ENCODE assay signal across 23 mouse cellular contexts in the genomic region with DNA sequence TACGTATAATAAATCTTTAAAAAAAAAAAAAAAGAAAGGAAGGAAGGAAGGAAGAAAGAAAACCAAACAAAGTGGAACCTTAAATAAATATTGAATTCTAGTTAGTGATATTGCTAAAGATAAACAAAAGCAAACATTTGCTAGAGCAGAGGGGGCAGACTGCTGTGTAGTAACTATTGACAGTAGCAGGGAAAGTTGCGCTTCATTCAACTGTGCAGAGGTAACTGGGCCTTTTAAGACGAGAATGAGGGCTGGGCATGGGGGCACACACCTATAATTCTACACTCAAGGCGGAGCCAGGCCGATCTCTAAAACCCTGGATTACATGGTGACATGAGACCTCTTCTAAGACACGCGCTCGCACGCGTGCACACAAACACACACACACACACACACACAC. TPM values are rescaled to one million over a fixed set of nuclear protein-coding genes. Genes with fewer than 3 reads are reported as not detected.
DNase-seq lines count a peak whose midpoint lies in the region; ATAC-seq and TF ChIP-seq lines count a peak whose summit lies in the region.
"Had no signal": no experiment of that assay in that cellular context is flagged by ENCODE, and none has a peak within 500 bp of the region (broad histone marks: within the 10 kb centered on the region; RNA-seq: fewer than 3 reads in every experiment).

No protein-coding gene starts in this region.

- no peak overlapping the region for H3K4me2 ChIP-seq in forebrain, embryonic 11.5 days (ENCODE audit: low read depth, low read length, severe bottlenecking)
- no peak overlapping the region for H3K4me2 ChIP-seq in forebrain, postnatal 0 days (ENCODE audit: low read depth)
- no peak overlapping the region; the same call in 1 of the 2 replicates for H3K4me2 ChIP-seq in liver, embryonic 12.5 days
- no peak overlapping the region for H3K4me2 ChIP-seq in liver, embryonic 11.5 days
- no peak overlapping the region for H3K4me2 ChIP-seq in liver, embryonic 13.5 days
- H3K4me2 ChIP-seq in liver, postnatal 0 days (ENCODE audit: low read depth, low read length), result 0 out of 2 replicates have a peak overlapping the region, but pooled peaks have one; percentile 92

- no peaks in the 10 kb centered on the region for H3K27me3 ChIP-seq in forebrain, embryonic 11.5 days (ENCODE audit: control insufficient read depth, insufficient read depth, low read length)
- no peaks in the 10 kb centered on the region for H3K27me3 ChIP-seq in forebrain, postnatal 0 days (ENCODE audit: insufficient read depth, low read length)
- H3K27me3 ChIP-seq in liver, embryonic 12.5 days (replicated peaks), result peaks cover 12% of the 10 kb centered on the region
- no peaks in the 10 kb centered on the region for H3K27me3 ChIP-seq in liver, embryonic 11.5 days (replicated peaks; ENCODE audit: control insufficient read depth, insufficient read depth, low read length)
- no peaks in the 10 kb centered on the region for H3K27me3 ChIP-seq in liver, embryonic 13.5 days
- H3K27me3 ChIP-seq in liver, postnatal 0 days (ENCODE audit: insufficient read depth, low read length), result no peaks in the 10 kb centered on the region
- H3K27me3 ChIP-seq: embryonic facial prominence, embryonic 12.5 days; intestine, embryonic 15.5 days; Patski had no signal

- no peak overlapping the region for H3K4me3 ChIP-seq in forebrain, embryonic 11.5 days (ENCODE audit: low read depth, low read length)
- no peak overlapping the region for H3K4me3 ChIP-seq in forebrain, postnatal 0 days (ENCODE audit: low read depth, low read length)
- no peak overlapping the region for H3K4me3 ChIP-seq in liver, embryonic 12.5 days
- H3K4me3 ChIP-seq in liver, embryonic 11.5 days (ENCODE audit: low read depth, low read length), result no peak overlapping the region
- no peak overlapping the region for H3K4me3 ChIP-seq in liver, embryonic 13.5 days (replicated peaks)
- H3K4me3 ChIP-seq in liver, postnatal 0 days (ENCODE audit: low read depth, low read length), result no peak overlapping the region

- peak; percentile 7 for DNase-seq in forebrain, embryonic 11.5 days (ENCODE audit: low spot score)
- no peak for DNase-seq in forebrain, postnatal 0 days
- no peak for DNase-seq in liver, embryonic 11.5 days (ENCODE audit: low spot score)
- no peak for DNase-seq in liver, embryonic 13.5 days
- DNase-seq in liver, postnatal 0 days, result no peak
- no peak for DNase-seq in B cell, adult 2 months
- no peak for DNase-seq in natural killer cell, adult 2 months (ENCODE audit: low spot score in 2 of 2)
- DNase-seq: adrenal gland, postnatal 14 days; cerebellum, adult 2 months; gastrocnemius, postnatal 14 days; heart, postnatal 14 days had no signal

- ATAC-seq in forebrain, embryonic 11.5 days (replicated peaks; ENCODE audit: low FRiP score), result no peak
- no peak for ATAC-seq in forebrain, postnatal 0 days
- ATAC-seq in liver, embryonic 12.5 days, result no peak
- no peak for ATAC-seq in liver, embryonic 11.5 days (replicated peaks; ENCODE audit: low FRiP score)
- ATAC-seq in liver, embryonic 13.5 days (ENCODE audit: low read depth), result no peak
- peak; percentile 16; the same call in 1 of the 2 replicates for ATAC-seq in liver, postnatal 0 days
- ATAC-seq: CD4-positive, CD25-positive, alpha-beta regulatory T cell, adult 4 months; forebrain, embryonic 16.5 days; Patski had no signal

- H3K9ac ChIP-seq in forebrain, embryonic 11.5 days (ENCODE audit: low read length), result no peak overlapping the region
- H3K9ac ChIP-seq in forebrain, postnatal 0 days, result no peak overlapping the region
- no peak overlapping the region for H3K9ac ChIP-seq in liver, embryonic 12.5 days
- H3K9ac ChIP-seq in liver, embryonic 11.5 days (ENCODE audit: low read depth, low read length), result no peak overlapping the region
- H3K9ac ChIP-seq in liver, embryonic 13.5 days, result no peak overlapping the region
- no peak overlapping the region for H3K9ac ChIP-seq in liver, postnatal 0 days (replicated peaks)

- WGBS in forebrain, embryonic 11.5 days, result 94% methylated on average over 10 of the region's 10 CpGs
- 95% methylated on average over 10 of the region's 10 CpGs for WGBS in forebrain, postnatal 0 days
- WGBS in liver, embryonic 12.5 days (ENCODE audit: insufficient replicate concordance), result 90% methylated on average over 10 of the region's 10 CpGs
- 89% methylated on average over 10 of the region's 10 CpGs for WGBS in liver, embryonic 11.5 days
- WGBS in liver, embryonic 13.5 days (ENCODE audit: insufficient replicate concordance), result 90% methylated on average over 10 of the region's 10 CpGs
- whole genome bisulfite sequencing in liver, postnatal 0 days (ENCODE audit: insufficient replicate concordance), result 80% methylated on average over 10 of the region's 10 CpGs

- no peak for TF ChIP-seq CTCF in forebrain, postnatal 0 days (IDR thresholded peaks at IDR 0.05; ENCODE audit: low read depth)
- no peak; the same call in 1 of the 2 replicates for TF ChIP-seq CTCF in liver, postnatal 0 days (IDR thresholded peaks at IDR 0.05; ENCODE audit: low read depth)

- H3K36me3 ChIP-seq in forebrain, embryonic 11.5 days (ENCODE audit: control insufficient read depth, insufficient read depth, low read length), result no peaks in the 10 kb centered on the region
- H3K36me3 ChIP-seq in forebrain, postnatal 0 days (ENCODE audit: insufficient read depth), result peaks cover 3% of the 10 kb centered on the region; the same call in 1 of the 2 replicates
- H3K36me3 ChIP-seq in liver, embryonic 12.5 days, result peaks cover 5% of the 10 kb centered on the region; the same call in 1 of the 2 replicates
- H3K36me3 ChIP-seq in liver, embryonic 11.5 days (ENCODE audit: control insufficient read depth, insufficient read depth, low read length), result no peaks in the 10 kb centered on the region
- no peaks in the 10 kb centered on the region for H3K36me3 ChIP-seq in liver, embryonic 13.5 days
- no peaks in the 10 kb centered on the region for H3K36me3 ChIP-seq in liver, postnatal 0 days (replicated peaks; ENCODE audit: insufficient read depth, low read length)
- H3K36me3 ChIP-seq: heart, embryonic 15.5 days; intestine, embryonic 15.5 days had no signal

- H3K4me1 ChIP-seq in forebrain, embryonic 11.5 days (replicated peaks; ENCODE audit: control insufficient read depth, insufficient read depth, low read length), result peaks cover 2% of the 10 kb centered on the region; the same call in 1 of the 2 replicates
- H3K4me1 ChIP-seq in forebrain, postnatal 0 days (ENCODE audit: insufficient read depth), result peaks cover 4% of the 10 kb centered on the region; the same call in 1 of the 2 replicates
- peaks cover 19% of the 10 kb centered on the region for H3K4me1 ChIP-seq in liver, embryonic 12.5 days
- H3K4me1 ChIP-seq in liver, embryonic 11.5 days (replicated peaks; ENCODE audit: control insufficient read depth, insufficient read depth, low read length), result peaks cover 3% of the 10 kb centered on the region; the same call in 1 of the 2 replicates
- peaks cover 14% of the 10 kb centered on the region for H3K4me1 ChIP-seq in liver, embryonic 13.5 days (replicated peaks)
- peaks cover 11% of the 10 kb centered on the region for H3K4me1 ChIP-seq in liver, postnatal 0 days (ENCODE audit: insufficient read depth)

- no peak for TF ChIP-seq EP300 in liver, postnatal 0 days (IDR thresholded peaks at IDR 0.05; ENCODE audit: low read depth)

- no peak overlapping the region for H3K27ac ChIP-seq in forebrain, embryonic 11.5 days (ENCODE audit: low read depth, low read length)
- no peak overlapping the region for H3K27ac ChIP-seq in forebrain, postnatal 0 days (ENCODE audit: low read depth, low read length)
- 0 out of 2 replicates have a peak overlapping the region, but pooled peaks have one; percentile 56 for H3K27ac ChIP-seq in liver, embryonic 12.5 days
- H3K27ac ChIP-seq in liver, embryonic 11.5 days (ENCODE audit: low read depth, low read length), result no peak overlapping the region
- peak overlapping the region; percentile 39; the same call in 1 of the 2 replicates for H3K27ac ChIP-seq in liver, embryonic 13.5 days
- peak overlapping the region; percentile 73; the same call in 1 of the 2 replicates for H3K27ac ChIP-seq in liver, postnatal 0 days (ENCODE audit: low read depth)
- H3K27ac ChIP-seq: embryonic facial prominence, embryonic 12.5 days; intestine, embryonic 15.5 days had no signal

- H3K9me3 ChIP-seq in forebrain, embryonic 11.5 days (ENCODE audit: control insufficient read depth, low read length), result no peaks in the 10 kb centered on the region
- H3K9me3 ChIP-seq in forebrain, postnatal 0 days (ENCODE audit: low read length), result no peaks in the 10 kb centered on the region
- H3K9me3 ChIP-seq in liver, embryonic 12.5 days (replicated peaks), result no peaks in the 10 kb centered on the region
- no peaks in the 10 kb centered on the region for H3K9me3 ChIP-seq in liver, embryonic 11.5 days (ENCODE audit: control insufficient read depth, low read length)
- H3K9me3 ChIP-seq in liver, embryonic 13.5 days (replicated peaks), result no peaks in the 10 kb centered on the region
- H3K9me3 ChIP-seq in liver, postnatal 0 days (ENCODE audit: low read length), result no peaks in the 10 kb centered on the region
- H3K9me3 ChIP-seq: embryonic facial prominence, embryonic 12.5 days; forebrain, embryonic 12.5 days; heart, embryonic 15.5 days; intestine, embryonic 15.5 days had no signal

RNA-seq across cellular contexts. Expression of a gene that starts 1.2 kb away (rescaled TPM):
- 22.4 and 24.4 TPM in 2 replicates for polyA plus RNA-seq in forebrain, embryonic 11.5 days (2014; fragmentation: Nextera tagmentation; extraction: Ambion mirVana)
- 14.9 and 16.6 TPM in 2 replicates for total RNA-seq in forebrain, postnatal 0 days (2014; rRNA removed)
- polyA plus RNA-seq in forebrain, postnatal 0 days (2015; fragmentation: Nextera tagmentation; extraction: Ambion mirVana), result 7.9 and 14.0 TPM in 2 replicates
- polyA plus RNA-seq in liver, embryonic 12.5 days (2016; fragmentation: Nextera tagmentation; extraction: Ambion mirVana), result 9.3 and 9.4 TPM in 2 replicates
- 13.2 and 14.3 TPM in 2 replicates for polyA plus RNA-seq in liver, embryonic 11.5 days (2014; fragmentation: Nextera tagmentation; extraction: Ambion mirVana)
- 5.6 and 6.7 TPM in 2 replicates for polyA plus RNA-seq in liver, embryonic 13.5 days (2015; fragmentation: Nextera tagmentation; extraction: Ambion mirVana)
- 2.8 and 3.1 TPM in 2 replicates for polyA plus RNA-seq in liver, postnatal 0 days (2015; fragmentation: Nextera tagmentation; extraction: Ambion mirVana)

RNA-seq across cellular contexts. Expression of a gene that starts 6.9 kb away (rescaled TPM):
- not detected in 2 replicates for polyA plus RNA-seq in forebrain, embryonic 11.5 days (2014; fragmentation: Nextera tagmentation; extraction: Ambion mirVana)
- not detected in 2 replicates for total RNA-seq in forebrain, postnatal 0 days (2014; rRNA removed)
- not detected in 2 replicates for polyA plus RNA-seq in forebrain, postnatal 0 days (2015; fragmentation: Nextera tagmentation; extraction: Ambion mirVana)
- polyA plus RNA-seq in liver, embryonic 12.5 days (2016; fragmentation: Nextera tagmentation; extraction: Ambion mirVana), result 20.1 and 21.2 TPM in 2 replicates
- 16.3 and 17.4 TPM in 2 replicates for polyA plus RNA-seq in liver, embryonic 11.5 days (2014; fragmentation: Nextera tagmentation; extraction: Ambion mirVana)
- 22.4 and 27.1 TPM in 2 replicates for polyA plus RNA-seq in liver, embryonic 13.5 days (2015; fragmentation: Nextera tagmentation; extraction: Ambion mirVana)
- polyA plus RNA-seq in liver, postnatal 0 days (2015; fragmentation: Nextera tagmentation; extraction: Ambion mirVana), result 173 and 210 TPM in 2 replicates
- total RNA-seq: adrenal gland, adult 18-20 months; gastrocnemius, postnatal 14 days; heart, postnatal 14 days; hematopoietic stem cell, adult 5-6 weeks had no signal
- polyA plus RNA-seq: activated CD4-positive, CD25-positive, alpha-beta regulatory T cell, adult 4 months; CD4-positive, CD25-positive, alpha-beta regulatory T cell, adult 4 months; cerebellum, adult 2 months; embryonic facial prominence, embryonic 12.5 days; forebrain, embryonic 12.5 days; forebrain, embryonic 16.5 days; hindbrain, embryonic 14.5 days had no signal

RNA-seq across cellular contexts. Expression of a gene that starts 26.4 kb away (rescaled TPM):
- polyA plus RNA-seq in forebrain, embryonic 11.5 days (2014; fragmentation: Nextera tagmentation; extraction: Ambion mirVana), result 0.05 and 0.16 TPM in 2 replicates
- 4.1 and 5.9 TPM in 2 replicates for total RNA-seq in forebrain, postnatal 0 days (2014; rRNA removed)
- polyA plus RNA-seq in forebrain, postnatal 0 days (2015; fragmentation: Nextera tagmentation; extraction: Ambion mirVana), result 2.1 and 4.8 TPM in 2 replicates
- 74.1 and 74.2 TPM in 2 replicates for polyA plus RNA-seq in liver, embryonic 12.5 days (2016; fragmentation: Nextera tagmentation; extraction: Ambion mirVana)
- 57.8 and 64.8 TPM in 2 replicates for polyA plus RNA-seq in liver, embryonic 11.5 days (2014; fragmentation: Nextera tagmentation; extraction: Ambion mirVana)
- polyA plus RNA-seq in liver, embryonic 13.5 days (2015; fragmentation: Nextera tagmentation; extraction: Ambion mirVana), result 114 and 122 TPM in 2 replicates
- polyA plus RNA-seq in liver, postnatal 0 days (2015; fragmentation: Nextera tagmentation; extraction: Ambion mirVana), result 1,712 and 1,929 TPM in 2 replicates
- total RNA-seq: hematopoietic stem cell, adult 5-6 weeks had no signal
- polyA plus RNA-seq: activated CD4-positive, CD25-positive, alpha-beta regulatory T cell, adult 4 months; CD4-positive, CD25-positive, alpha-beta regulatory T cell, adult 4 months had no signal

RNA-seq across cellular contexts. Expression of a gene that starts 51.2 kb away (rescaled TPM):
- 61.3 and 63.5 TPM in 2 replicates for polyA plus RNA-seq in forebrain, embryonic 11.5 days (2014; fragmentation: Nextera tagmentation; extraction: Ambion mirVana)
- 44.5 and 54.8 TPM in 2 replicates for total RNA-seq in forebrain, postnatal 0 days (2014; rRNA removed)
- polyA plus RNA-seq in forebrain, postnatal 0 days (2015; fragmentation: Nextera tagmentation; extraction: Ambion mirVana), result 38.7 and 39.8 TPM in 2 replicates
- 23.5 and 23.9 TPM in 2 replicates for polyA plus RNA-seq in liver, embryonic 12.5 days (2016; fragmentation: Nextera tagmentation; extraction: Ambion mirVana)
- 33.7 and 41.6 TPM in 2 replicates for polyA plus RNA-seq in liver, embryonic 11.5 days (2014; fragmentation: Nextera tagmentation; extraction: Ambion mirVana)
- 20.3 and 21.5 TPM in 2 replicates for polyA plus RNA-seq in liver, embryonic 13.5 days (2015; fragmentation: Nextera tagmentation; extraction: Ambion mirVana)
- polyA plus RNA-seq in liver, postnatal 0 days (2015; fragmentation: Nextera tagmentation; extraction: Ambion mirVana), result 9.4 TPM in 2 replicates

RNA-seq across cellular contexts. Expression of a gene that starts 51.5 kb away (rescaled TPM):
- 224 and 251 TPM in 2 replicates for polyA plus RNA-seq in forebrain, embryonic 11.5 days (2014; fragmentation: Nextera tagmentation; extraction: Ambion mirVana)
- total RNA-seq in forebrain, postnatal 0 days (2014; rRNA removed), result 217 and 226 TPM in 2 replicates
- 425 and 543 TPM in 2 replicates for polyA plus RNA-seq in forebrain, postnatal 0 days (2015; fragmentation: Nextera tagmentation; extraction: Ambion mirVana)
- 296 and 308 TPM in 2 replicates for polyA plus RNA-seq in liver, embryonic 12.5 days (2016; fragmentation: Nextera tagmentation; extraction: Ambion mirVana)
- polyA plus RNA-seq in liver, embryonic 11.5 days (2014; fragmentation: Nextera tagmentation; extraction: Ambion mirVana), result 309 and 326 TPM in 2 replicates
- 306 and 325 TPM in 2 replicates for polyA plus RNA-seq in liver, embryonic 13.5 days (2015; fragmentation: Nextera tagmentation; extraction: Ambion mirVana)
- 346 and 365 TPM in 2 replicates for polyA plus RNA-seq in liver, postnatal 0 days (2015; fragmentation: Nextera tagmentation; extraction: Ambion mirVana)

Comparison
In these comparisons a context has a peak if more than half of its experiments do, and no peak if none do; other contexts are left out.
1. H3K27ac ChIP-seq: peak in liver, embryonic 12.5 days (single experiment), liver, embryonic 13.5 days (single experiment) and liver, postnatal 0 days (single experiment); none in forebrain, embryonic 11.5 days (single experiment), forebrain, postnatal 0 days (single experiment) and liver, embryonic 11.5 days (single experiment).
2. RNA of a gene that starts 26.4 kb away (polyA plus RNA-seq): 1,712 to 1,929 TPM in liver, postnatal 0 days; 114 to 122 TPM in liver, embryonic 13.5 days, 74.1 to 74.2 TPM in liver, embryonic 12.5 days, 57.8 to 64.8 TPM in liver, embryonic 11.5 days, 2.1 to 4.8 TPM in forebrain, postnatal 0 days and 0.05 to 0.16 TPM in forebrain, embryonic 11.5 days; every median in the first group is over 10 times any median in the second.
3. RNA of a gene that starts 6.9 kb away (polyA plus RNA-seq): 173 to 210 TPM in liver, postnatal 0 days, 22.4 to 27.1 TPM in liver, embryonic 13.5 days, 20.1 to 21.2 TPM in liver, embryonic 12.5 days and 16.3 to 17.4 TPM in liver, embryonic 11.5 days; not detected in forebrain, embryonic 11.5 days and not detected in forebrain, postnatal 0 days; every median in the first group is over 10 times any median in the second.